In the genomic region with DNA sequence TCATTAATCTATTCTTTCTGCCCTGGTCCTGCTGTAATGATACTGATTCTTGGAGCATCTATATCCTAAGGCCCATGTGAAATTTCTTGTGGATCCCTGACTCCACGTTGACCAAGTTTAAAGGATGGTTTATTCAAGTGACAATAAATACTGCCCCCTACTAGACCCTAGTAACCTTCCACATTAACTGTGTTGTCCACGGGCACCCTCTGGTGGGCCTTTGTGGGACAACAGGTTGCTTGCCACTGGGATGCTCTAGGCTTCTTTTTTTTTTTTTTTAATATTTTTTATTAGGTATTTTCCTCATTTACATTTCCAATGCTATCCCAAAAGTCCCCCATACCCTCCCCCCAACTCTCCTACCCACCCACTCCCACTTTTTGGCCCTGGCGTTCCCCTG, we compare ENCODE assay signal across 11 mouse cellular contexts. TPM values are rescaled to one million over a fixed set of nuclear protein-coding genes. Genes with fewer than 3 reads are reported as not detected.
DNase-seq lines count a peak whose midpoint lies in the region; ATAC-seq and TF ChIP-seq lines count a peak whose summit lies in the region.
"Not testable (repeated sequence)": the region's sequence is repeated elsewhere in the genome, so short reads cannot be mapped to it uniquely, and the experiment has no call there.
"Had no signal": no experiment of that assay in that cellular context is flagged by ENCODE, and none has a peak within 500 bp of the region (broad histone marks: within the 10 kb centered on the region; RNA-seq: fewer than 3 reads in every experiment).

No protein-coding gene starts in this region.

- TF ChIP-seq EP300 in liver, postnatal 0 days (IDR thresholded peaks at IDR 0.05; ENCODE audit: low read depth), result not testable (repeated sequence)

- intact Hi-C loops in heart, postnatal 14 days (cut with DNase I), result loop anchor here (1.0 to 2.0 kb wide), 3 partner anchors 105 to 160 kb away; a partner anchor contains a TSS

- not testable (repeated sequence) for DNase-seq in ES-E14 (ENCODE audit: low read depth, low spot score)
- peak; percentile 46 for DNase-seq in cerebellum, adult 11 months
- peak; percentile 70 for DNase-seq in forebrain, embryonic 11.5 days (ENCODE audit: low spot score)
- peak; percentile 74 to 87 for DNase-seq in heart, postnatal 14 days
- DNase-seq in kidney, postnatal 25 days, result peak; percentile 66 to 82
- DNase-seq in liver, postnatal 0 days, result peak; percentile 64
- DNase-seq in neural tube, embryonic 11.5 days (ENCODE audit: low spot score), result peak; percentile 70
- peak; percentile 21 for DNase-seq in thymus, postnatal 0 days (ENCODE audit: low spot score)

- H3K9me3 ChIP-seq in ES-E14 (ENCODE audit: control insufficient read depth, insufficient read depth, low read depth, low read length); forebrain, embryonic 11.5 days (ENCODE audit: control insufficient read depth, low read length); liver, postnatal 0 days (ENCODE audit: low read length); neural tube, embryonic 11.5 days (ENCODE audit: control insufficient read depth, low read length): not testable (repeated sequence)

- not testable (repeated sequence) for H3K4me2 ChIP-seq in forebrain, embryonic 11.5 days (ENCODE audit: low read depth, low read length, severe bottlenecking); liver, postnatal 0 days (ENCODE audit: low read depth, low read length); neural tube, embryonic 11.5 days (ENCODE audit: low read depth)

- H3K4me3 ChIP-seq in ES-E14 (ENCODE audit: insufficient read depth in 1 of 2, low read depth in 1 of 2, low read length in 2 of 2, poor library complexity in 1 of 2, severe bottlenecking in 1 of 2); forebrain, embryonic 11.5 days (ENCODE audit: low read depth, low read length); liver, postnatal 0 days (ENCODE audit: low read depth, low read length); neural tube, embryonic 11.5 days (ENCODE audit: low read depth, low read length): not testable (repeated sequence)

- not testable (repeated sequence) for H3K4me1 ChIP-seq in ES-E14 (ENCODE audit: control insufficient read depth in 2 of 2, insufficient read depth in 2 of 2, low read length in 2 of 2, poor library complexity in 1 of 2); forebrain, embryonic 11.5 days (replicated peaks; ENCODE audit: control insufficient read depth, insufficient read depth, low read length); liver, postnatal 0 days (ENCODE audit: insufficient read depth); neural tube, embryonic 11.5 days (ENCODE audit: control insufficient read depth, insufficient read depth, low read length)

- in situ Hi-C loops in ES-E14 (cut with MboI; ENCODE audit: low sequenced_read_pairs in 2 of 2, unreplicated experiment in 2 of 2), result loop anchor here (5.0 to 10.0 kb wide), 2 partner anchors 155 to 162 kb away; no protein-coding TSS in a partner anchor

- not testable (repeated sequence) for ATAC-seq in forebrain, embryonic 11.5 days (replicated peaks; ENCODE audit: low FRiP score); liver, postnatal 0 days; neural tube, embryonic 11.5 days (ENCODE audit: insufficient read depth, low FRiP score, low TSS enrichment)

- H3K27me3 ChIP-seq in forebrain, embryonic 11.5 days (ENCODE audit: control insufficient read depth, insufficient read depth, low read length); liver, postnatal 0 days (ENCODE audit: insufficient read depth, low read length); neural tube, embryonic 11.5 days (ENCODE audit: control insufficient read depth, insufficient read depth, low read length): not testable (repeated sequence)

- 32% methylated on average over 3 of the region's 3 CpGs for WGBS in forebrain, embryonic 11.5 days
- WGBS in liver, postnatal 0 days (ENCODE audit: insufficient replicate concordance), result 29% methylated on average over 3 of the region's 3 CpGs
- WGBS in neural tube, embryonic 11.5 days, result 21% methylated on average over 3 of the region's 3 CpGs

- not testable (repeated sequence) for H3K9ac ChIP-seq in ES-E14 (ENCODE audit: insufficient read depth, low read depth, low read length, poor library complexity, severe bottlenecking); forebrain, embryonic 11.5 days (ENCODE audit: low read length); liver, postnatal 0 days (replicated peaks); neural tube, embryonic 11.5 days (ENCODE audit: low read length)

- H3K36me3 ChIP-seq in ES-E14 (ENCODE audit: control insufficient read depth, insufficient read depth, low read length, poor library complexity, severe bottlenecking); forebrain, embryonic 11.5 days (ENCODE audit: control insufficient read depth, insufficient read depth, low read length); liver, postnatal 0 days (replicated peaks; ENCODE audit: insufficient read depth, low read length); neural tube, embryonic 11.5 days (ENCODE audit: control insufficient read depth, insufficient read depth, low read length): not testable (repeated sequence)

- peak; percentile 72 for TF ChIP-seq CTCF in liver, postnatal 0 days (IDR thresholded peaks at IDR 0.05; ENCODE audit: low read depth)

- not testable (repeated sequence) for H3K27ac ChIP-seq in ES-E14 (ENCODE audit: insufficient read depth, low read depth, low read length, poor library complexity, severe bottlenecking); forebrain, embryonic 11.5 days (ENCODE audit: low read depth, low read length); liver, postnatal 0 days (ENCODE audit: low read depth); neural tube, embryonic 11.5 days (ENCODE audit: low read depth, low read length)

TF ChIP-seq in ES-E14, 5 proteins besides CTCF, POLR2A, EP300 and RAD21:
- TF ChIP-seq ZC3H11A (IDR thresholded peaks at IDR 0.05; ENCODE audit: borderline replicate concordance, low read depth, low read length), result peak; percentile 85
- TF ChIP-seq ZNF384 (IDR thresholded peaks at IDR 0.05; ENCODE audit: low read depth, low read length), result peak; percentile 66

RNA-seq across cellular contexts. Expression of a gene that starts 24.8 kb away (rescaled TPM):
- not detected in 2 replicates for total RNA-seq in ES-E14 (2012; rRNA removed)
- not detected in 2 replicates for polyA plus RNA-seq in forebrain, embryonic 11.5 days (2014; fragmentation: Nextera tagmentation; extraction: Ambion mirVana)
- total RNA-seq in heart, postnatal 14 days (2021), result under 1 TPM; 0.50 to 0.78 TPM
- polyA plus RNA-seq in liver, postnatal 0 days (2015; fragmentation: Nextera tagmentation; extraction: Ambion mirVana), result 2.5 and 4.5 TPM in 2 replicates
- polyA plus RNA-seq in neural tube, embryonic 11.5 days (2014; fragmentation: Nextera tagmentation; extraction: Ambion mirVana), result not detected in 2 replicates
- 1.9 and 2.7 TPM in 2 replicates for polyA plus RNA-seq in thymus, postnatal 0 days (2015; fragmentation: Nextera tagmentation; extraction: Ambion mirVana)
- polyA plus RNA-seq: forebrain, embryonic 10.5 days; hindbrain, embryonic 15.5 days; liver, embryonic 12.5 days had no signal

RNA-seq across cellular contexts. Expression of a gene that starts 36.4 kb away (rescaled TPM):
- not detected in 2 replicates for total RNA-seq in ES-E14 (2012; rRNA removed)
- polyA plus RNA-seq in forebrain, embryonic 11.5 days (2014; fragmentation: Nextera tagmentation; extraction: Ambion mirVana), result not detected in 2 replicates
- 1 to 10 TPM in 1 of 2 experiments, under 1 TPM in 1; 0.49 to 1.4 TPM for total RNA-seq in heart, postnatal 14 days (2021)
- not detected in 2 replicates for polyA plus RNA-seq in liver, postnatal 0 days (2015; fragmentation: Nextera tagmentation; extraction: Ambion mirVana)
- polyA plus RNA-seq in neural tube, embryonic 11.5 days (2014; fragmentation: Nextera tagmentation; extraction: Ambion mirVana), result not detected in 2 replicates
- not detected in 2 replicates for polyA plus RNA-seq in thymus, postnatal 0 days (2015; fragmentation: Nextera tagmentation; extraction: Ambion mirVana)
- polyA plus RNA-seq: forebrain, embryonic 10.5 days; hindbrain, embryonic 15.5 days; liver, embryonic 12.5 days had no signal

RNA-seq across cellular contexts. Expression of a gene that starts 42.7 kb away (rescaled TPM):
- not detected in 2 replicates for total RNA-seq in ES-E14 (2012; rRNA removed)
- polyA plus RNA-seq in forebrain, embryonic 11.5 days (2014; fragmentation: Nextera tagmentation; extraction: Ambion mirVana), result not detected in 2 replicates
- total RNA-seq in heart, postnatal 14 days (2021), result under 1 TPM in 1 of 2 experiments, not detected in 1; 0.29 TPM
- polyA plus RNA-seq in liver, postnatal 0 days (2015; fragmentation: Nextera tagmentation; extraction: Ambion mirVana), result not detected in 2 replicates
- not detected in 2 replicates for polyA plus RNA-seq in neural tube, embryonic 11.5 days (2014; fragmentation: Nextera tagmentation; extraction: Ambion mirVana)
- 0.17 and 0.33 TPM in 2 replicates for polyA plus RNA-seq in thymus, postnatal 0 days (2015; fragmentation: Nextera tagmentation; extraction: Ambion mirVana)
- polyA plus RNA-seq: forebrain, embryonic 10.5 days; hindbrain, embryonic 15.5 days; liver, embryonic 12.5 days had no signal
